Mouse (Mus musculus) embryo, embryonic 10 days (tissue): ENCODE measurements at regions not wholly inside any gene's neighbourhood (a gene's known extent, or its start where the extent isn't known, plus 50 kb on each side); places are given as distances from the start of the nearest gene placed in this dataset.

ENCODE experiments used
- DNase-seq: peaks from one replicate; pipeline ENCODE4 v3.0.0-alpha.2; 2015; ENCODE audit warnings: low spot score

- DNase-seq = no peak
Observed at GRCm38 (mm10) chr2:94248948-94249347, 91.2 kb upstream of the Hsd17b12 start.

GRCm38 (mm10) chr2:94246851-94247471, 89.2 kb upstream of the Hsd17b12 start:
- DNase-seq = peak; percentile 56

GRCm38 (mm10) chr2:94246180-94246611, 88.4 kb upstream of the Hsd17b12 start:
- no peak for DNase-seq

- peak; percentile 93 for DNase-seq
Observed at GRCm38 (mm10) chr2:94245305-94245959, 87.7 kb upstream of the Hsd17b12 start.

GRCm38 (mm10) chr2:94244140-94244539, 86.4 kb upstream of the Hsd17b12 start:
- no peak for DNase-seq

- peak; percentile 60 for DNase-seq
Observed at GRCm38 (mm10) chr2:94243053-94243916, 85.5 kb upstream of the Hsd17b12 start.

- DNase-seq = no peak
Observed at GRCm38 (mm10) chr2:94242406-94243052, 84.8 kb upstream of the Hsd17b12 start.

- no peak for DNase-seq
Observed at GRCm38 (mm10) chr2:94242051-94242397, 84.3 kb upstream of the Hsd17b12 start.

- DNase-seq = peak; percentile 46
Observed at GRCm38 (mm10) chr2:94241301-94242050, 83.7 kb upstream of the Hsd17b12 start.

- DNase-seq = no peak
Observed at GRCm38 (mm10) chr2:94240411-94240810, 82.6 kb upstream of the Hsd17b12 start.

- no peak for DNase-seq
Observed at GRCm38 (mm10) chr2:94239573-94239972, 81.8 kb upstream of the Hsd17b12 start.

- DNase-seq = no peak
Observed at GRCm38 (mm10) chr2:94236479-94236878, 78.7 kb upstream of the Hsd17b12 start.

GRCm38 (mm10) chr2:94233597-94233996, 75.8 kb upstream of the Hsd17b12 start:
- DNase-seq = no peak

- no peak for DNase-seq
Observed at GRCm38 (mm10) chr2:94219421-94219820, 61.7 kb upstream of the Hsd17b12 start.

GRCm38 (mm10) chr2:94217481-94217880, 59.7 kb upstream of the Hsd17b12 start:
- DNase-seq = no peak

GRCm38 (mm10) chr2:94215455-94215854, 57.7 kb upstream of the Hsd17b12 start:
- DNase-seq = no peak
